Mouse (Mus musculus): ENCODE data around the gene Shoc2.

DNA sequence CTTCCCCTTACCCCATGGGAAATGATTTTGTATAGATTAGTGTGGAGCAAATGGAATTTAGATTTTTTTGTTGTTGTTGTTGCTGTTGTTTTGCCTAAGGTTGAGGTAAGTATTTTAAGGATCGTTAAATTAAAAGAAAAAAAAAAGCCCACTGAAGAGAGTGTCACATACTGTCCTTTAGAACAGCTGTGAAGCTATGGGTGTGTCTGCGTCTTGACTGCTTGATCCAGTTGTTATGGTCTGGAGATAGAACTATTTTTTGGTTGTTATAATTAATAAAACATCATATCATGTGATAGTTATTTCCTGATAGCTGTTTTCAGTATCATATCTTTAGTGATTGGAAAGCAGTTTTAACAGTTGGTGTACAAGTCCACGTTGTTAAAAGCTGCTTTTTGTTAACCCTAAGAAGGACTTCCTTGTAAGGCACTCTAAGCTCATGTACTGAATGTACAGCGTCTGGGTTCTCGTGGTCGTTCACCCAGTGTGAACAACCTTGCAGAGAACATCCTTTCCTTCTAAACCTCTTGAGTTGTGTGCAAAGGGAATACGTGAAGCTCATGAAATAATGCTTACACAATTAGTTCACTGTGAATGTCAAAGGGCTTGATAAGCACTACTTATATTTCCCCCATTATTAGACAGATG lies 39.1 kb upstream of the Shoc2 start:
- TF ChIP-seq CTCF (conservative IDR thresholded peaks at IDR 0.05; ENCODE audit: low read length): no peak
- TF ChIP-seq NANOG (IDR thresholded peaks at IDR 0.05; ENCODE audit: borderline replicate concordance, low read length): no peak
- TF ChIP-seq POU5F1 (IDR thresholded peaks at IDR 0.05; ENCODE audit: borderline replicate concordance, low read length): no peak

Measured in E14TG2a.4 (cell line).